Mouse (Mus musculus): ENCODE measurements around the gene Cnnm3. TPM values are rescaled to one million over a fixed set of nuclear protein-coding genes. Genes with fewer than 3 reads are reported as not detected.

Gene Cnnm3
- total RNA-seq, 2 experiments from 2014 or later, result 7.4 to 9.7 TPM

GRCm38 (mm10) chr1:36497312-36497711 is 14.4 kb upstream of the Cnnm3 start:
- no peak for DNase-seq

- peak; percentile 44 for DNase-seq
Observed at GRCm38 (mm10) chr1:36501261-36501660, 10.4 kb upstream of the Cnnm3 start.

- DNase-seq, result no peak
Observed at GRCm38 (mm10) chr1:36508238-36508637, 3.4 kb upstream of the Cnnm3 start.

- peak; percentile 75 for DNase-seq
Observed at GRCm38 (mm10) chr1:36512089-36512965, 660 bp downstream of the Cnnm3 start.

- DNase-seq, result no peak
Observed at GRCm38 (mm10) chr1:36512966-36513280, 1.3 kb downstream of the Cnnm3 start.

- DNase-seq, result no peak
Observed at GRCm38 (mm10) chr1:36513310-36513709, 1.6 kb downstream of the Cnnm3 start.

GRCm38 (mm10) chr1:36513718-36514117 is 2.1 kb downstream of the Cnnm3 start:
- DNase-seq, result no peak

GRCm38 (mm10) chr1:36518259-36518658 is 6.6 kb downstream of the Cnnm3 start:
- DNase-seq, result no peak

- no peak for DNase-seq
Observed at GRCm38 (mm10) chr1:36519626-36520025, 8.0 kb downstream of the Cnnm3 start.

- DNase-seq, result no peak
Observed at GRCm38 (mm10) chr1:36522210-36522609, 10.5 kb downstream of the Cnnm3 start.

GRCm38 (mm10) chr1:36523332-36524013 is 11.8 kb downstream of the Cnnm3 start:
- peak; percentile 49 for DNase-seq

GRCm38 (mm10) chr1:36524058-36524457 is 12.4 kb downstream of the Cnnm3 start:
- no peak for DNase-seq

- DNase-seq, result no peak
Observed at GRCm38 (mm10) chr1:36525774-36526173, 14.1 kb downstream of the Cnnm3 start.

- DNase-seq, result no peak
Observed at GRCm38 (mm10) chr1:36526903-36527302, 15.2 kb downstream of the Cnnm3 start.

- no peak for DNase-seq
Observed at GRCm38 (mm10) chr1:36528351-36528750, 16.7 kb downstream of the Cnnm3 start.

GRCm38 (mm10) chr1:36529274-36529673 is 17.6 kb downstream of the Cnnm3 start:
- no peak for DNase-seq

GRCm38 (mm10) chr1:36529875-36530274 is 18.2 kb downstream of the Cnnm3 start:
- DNase-seq, result no peak

- no peak for DNase-seq
Observed at GRCm38 (mm10) chr1:36530485-36530884, 18.8 kb downstream of the Cnnm3 start.

- no peak for DNase-seq
Observed at GRCm38 (mm10) chr1:36530962-36531361, 19.3 kb downstream of the Cnnm3 start.

- peak; percentile 47 for DNase-seq
Observed at GRCm38 (mm10) chr1:36531461-36531860, 19.8 kb downstream of the Cnnm3 start.

GRCm38 (mm10) chr1:36533546-36533945 is 21.9 kb downstream of the Cnnm3 start:
- DNase-seq, result no peak

- DNase-seq, result peak; percentile 76
Observed at GRCm38 (mm10) chr1:36534595-36535058, 23.0 kb downstream of the Cnnm3 start.
